9 mouse cellular contexts compared by ENCODE assay signal in the genomic region with DNA sequence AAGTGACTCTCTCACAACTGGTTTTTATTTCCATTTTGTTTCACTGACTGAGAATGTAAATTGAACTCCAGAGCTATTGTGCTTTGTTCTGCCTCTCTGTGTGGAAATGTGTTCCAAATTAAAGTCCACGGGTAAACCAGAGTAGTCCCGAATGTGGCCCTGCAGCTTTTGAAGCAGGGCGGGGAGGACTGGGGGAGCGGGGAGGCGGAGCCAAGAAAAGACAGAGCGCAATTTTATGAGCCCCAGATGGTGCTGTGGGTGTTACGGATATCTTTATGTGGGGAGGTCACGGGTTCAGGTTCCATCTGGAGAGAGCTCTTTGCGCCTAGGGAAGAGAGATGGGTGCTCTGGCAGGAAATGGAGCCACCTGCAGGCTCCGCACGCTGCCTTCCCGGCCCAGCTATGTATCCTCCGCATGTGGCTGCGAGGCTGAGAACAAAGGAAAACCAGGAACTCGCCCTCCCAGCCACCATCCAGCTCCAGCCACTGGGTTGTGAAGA. TPM values are rescaled to one million over a fixed set of nuclear protein-coding genes. Genes with fewer than 3 reads are reported as not detected.
A peak's percentile ranks its signal among the peaks of the same experiment; 100 is the strongest.
DNase-seq lines count a peak whose midpoint lies in the region; ATAC-seq lines count a peak whose summit lies in the region.
"Had no signal": no experiment of that assay in that cellular context is flagged by ENCODE, and none has a peak within 500 bp of the region (broad histone marks: within the 10 kb centered on the region; RNA-seq: fewer than 3 reads in every experiment).

No protein-coding gene starts in this region.

- H3K4me1 ChIP-seq in embryonic facial prominence, embryonic 12.5 days: peaks cover 24% of the 10 kb centered on the region
- peaks cover 8% of the 10 kb centered on the region in 2 experiments for H3K4me1 ChIP-seq in heart, embryonic 14.5 days (ENCODE audit: control insufficient read depth in 2 of 2, insufficient read depth in 2 of 2, low read length in 2 of 2)
- H3K4me1 ChIP-seq in liver, embryonic 11.5 days (replicated peaks; ENCODE audit: control insufficient read depth, insufficient read depth, low read length): no peaks in the 10 kb centered on the region

- H3K4me3 ChIP-seq in embryonic facial prominence, embryonic 12.5 days: no peak overlapping the region; the same call in 1 of the 2 replicates
- H3K4me3 ChIP-seq in heart, embryonic 14.5 days (ENCODE audit: control insufficient read depth in 1 of 2, insufficient read depth in 1 of 2, low read depth in 1 of 2, low read length in 2 of 2): peak overlapping the region; percentile 22 to 29
- H3K4me3 ChIP-seq in liver, embryonic 11.5 days (ENCODE audit: low read depth, low read length): no peak overlapping the region

- no peaks in the 10 kb centered on the region for H3K9me3 ChIP-seq in embryonic facial prominence, embryonic 12.5 days
- no peaks in the 10 kb centered on the region for H3K9me3 ChIP-seq in heart, embryonic 14.5 days (ENCODE audit: control insufficient read depth, low read length)
- H3K9me3 ChIP-seq in liver, embryonic 11.5 days (ENCODE audit: control insufficient read depth, low read length): no peaks in the 10 kb centered on the region

- ATAC-seq in embryonic facial prominence, embryonic 12.5 days (ENCODE audit: insufficient number of reproducible peaks, insufficient read depth, low FRiP score, low TSS enrichment): peak; percentile 90
- ATAC-seq in heart, embryonic 14.5 days (ENCODE audit: insufficient number of reproducible peaks, insufficient read depth, low FRiP score, low read depth): no peak
- ATAC-seq in liver, embryonic 11.5 days (replicated peaks; ENCODE audit: low FRiP score): no peak
- no peak for ATAC-seq in monocyte, adult 5-6 weeks (replicated peaks; ENCODE audit: insufficient number of reproducible peaks, low FRiP score, low TSS enrichment, poor library complexity, severe bottlenecking)

- H3K27me3 ChIP-seq in embryonic facial prominence, embryonic 12.5 days: no peaks in the 10 kb centered on the region
- H3K27me3 ChIP-seq in heart, embryonic 14.5 days (ENCODE audit: control insufficient read depth, insufficient read depth, low read length): no peaks in the 10 kb centered on the region
- no peaks in the 10 kb centered on the region; the same call in 1 of the 2 replicates for H3K27me3 ChIP-seq in liver, embryonic 11.5 days (replicated peaks; ENCODE audit: control insufficient read depth, insufficient read depth, low read length)

- DNase-seq in ZHBTc4 (ENCODE audit: low read depth, low spot score): peak; percentile 82
- DNase-seq in kidney, postnatal 14 days: peak; percentile 46
- DNase-seq in liver, embryonic 11.5 days (ENCODE audit: low spot score): peak; percentile 47
- peak; percentile 19 for DNase-seq in ovary, adult 18-20 months (ENCODE audit: low spot score)
- peak; percentile 23 for DNase-seq in urinary bladder, postnatal 14 days (ENCODE audit: low spot score)

- H3K9ac ChIP-seq in embryonic facial prominence, embryonic 12.5 days: 0 out of 2 replicates have a peak overlapping the region, but pooled peaks have one; percentile 40
- peak overlapping the region; percentile 45 for H3K9ac ChIP-seq in heart, embryonic 14.5 days (ENCODE audit: low read length)
- no peak overlapping the region for H3K9ac ChIP-seq in liver, embryonic 11.5 days (ENCODE audit: low read depth, low read length)

- WGBS in embryonic facial prominence, embryonic 12.5 days: under 1% methylated on average over 15 of the region's 15 CpGs
- WGBS in heart, embryonic 14.5 days: 5% methylated on average over 15 of the region's 15 CpGs
- 4% methylated on average over 15 of the region's 15 CpGs for WGBS in liver, embryonic 11.5 days

- peak overlapping the region; percentile 98 for H3K27ac ChIP-seq in embryonic facial prominence, embryonic 12.5 days
- 0 out of 4 replicates have a peak overlapping the region, but pooled peaks of 1 of the 2 experiments have one; percentile 23 for H3K27ac ChIP-seq in heart, embryonic 14.5 days (replicated peaks in 1 of 2; ENCODE audit: control insufficient read depth in 1 of 2, insufficient read depth in 1 of 2, low read depth in 2 of 2, low read length in 2 of 2)
- no peak overlapping the region for H3K27ac ChIP-seq in liver, embryonic 11.5 days (ENCODE audit: low read depth, low read length)

- peak overlapping the region; percentile 45 for H3K4me2 ChIP-seq in embryonic facial prominence, embryonic 12.5 days (replicated peaks)
- H3K4me2 ChIP-seq in heart, embryonic 14.5 days (ENCODE audit: low read length): peak overlapping the region; percentile 62
- H3K4me2 ChIP-seq in liver, embryonic 11.5 days: peak overlapping the region; percentile 43

- H3K36me3 ChIP-seq in embryonic facial prominence, embryonic 12.5 days: no peaks in the 10 kb centered on the region
- H3K36me3 ChIP-seq in heart, embryonic 14.5 days (ENCODE audit: control insufficient read depth, insufficient read depth, low read length): no peaks in the 10 kb centered on the region
- H3K36me3 ChIP-seq in liver, embryonic 11.5 days (ENCODE audit: control insufficient read depth, insufficient read depth, low read length): no peaks in the 10 kb centered on the region

RNA-seq across cellular contexts. Expression of a gene that starts 23.8 kb away (rescaled TPM):
- 42.0 and 42.1 TPM in 2 replicates for polyA plus RNA-seq in embryonic facial prominence, embryonic 12.5 days (2016; fragmentation: Nextera tagmentation; extraction: Ambion mirVana)
- 11.5 and 13.2 TPM in 2 replicates for polyA plus RNA-seq in heart, embryonic 14.5 days (2014; fragmentation: Nextera tagmentation; extraction: Ambion mirVana)
- polyA plus RNA-seq in liver, embryonic 11.5 days (2014; fragmentation: Nextera tagmentation; extraction: Ambion mirVana): 3.8 and 4.3 TPM in 2 replicates
- not detected in 3 replicates for total RNA-seq in monocyte, adult 5-6 weeks (2017)
- total RNA-seq: neutrophil, adult 5-6 weeks had no signal

Comparison
In these comparisons a context has a peak if more than half of its experiments do, and no peak if none do; other contexts are left out.
1. DNase-seq: peak in every context shown above with its lines; median percentile 82 in ZHBTc4; 47 in liver, embryonic 11.5 days; 46 in kidney, postnatal 14 days; 23 in urinary bladder, postnatal 14 days; 19 in ovary, adult 18-20 months.
2. H3K4me3 ChIP-seq: peak in heart, embryonic 14.5 days (2 of 2); none in embryonic facial prominence, embryonic 12.5 days (single experiment) and liver, embryonic 11.5 days (single experiment).
3. Peak in every context shown above with its lines, with median percentiles within 50 percentile points of each other: H3K4me2 ChIP-seq.